Mouse (Mus musculus) heart, postnatal 10 days (tissue): Measurements from ENCODE around the gene Atg101. TPM values are rescaled to one million over a fixed set of nuclear protein-coding genes. Genes with fewer than 3 reads are reported as not detected.
A peak's percentile ranks its signal among the peaks of the same experiment; 100 is the strongest.

Source experiments
- DNase-seq, 2 experiments: peaks; one replicate each; pipeline ENCODE4 v3.0.0; 2021
- intact Hi-C: fragments of 180-260 bp; cut with DNase I; formaldehyde crosslinking; loops from one replicate; pipeline ENCODE4 v1.15.1; 2025
- total RNA-seq, 2 experiments: library from RNA; stranded (reverse); gene quantifications; 2 replicates each; pipeline ENCODE4 v1.2.3; 2021

Gene Atg101
- total RNA-seq, 2 experiments from 2014 or later: 24.1 to 28.2 TPM

DNA sequence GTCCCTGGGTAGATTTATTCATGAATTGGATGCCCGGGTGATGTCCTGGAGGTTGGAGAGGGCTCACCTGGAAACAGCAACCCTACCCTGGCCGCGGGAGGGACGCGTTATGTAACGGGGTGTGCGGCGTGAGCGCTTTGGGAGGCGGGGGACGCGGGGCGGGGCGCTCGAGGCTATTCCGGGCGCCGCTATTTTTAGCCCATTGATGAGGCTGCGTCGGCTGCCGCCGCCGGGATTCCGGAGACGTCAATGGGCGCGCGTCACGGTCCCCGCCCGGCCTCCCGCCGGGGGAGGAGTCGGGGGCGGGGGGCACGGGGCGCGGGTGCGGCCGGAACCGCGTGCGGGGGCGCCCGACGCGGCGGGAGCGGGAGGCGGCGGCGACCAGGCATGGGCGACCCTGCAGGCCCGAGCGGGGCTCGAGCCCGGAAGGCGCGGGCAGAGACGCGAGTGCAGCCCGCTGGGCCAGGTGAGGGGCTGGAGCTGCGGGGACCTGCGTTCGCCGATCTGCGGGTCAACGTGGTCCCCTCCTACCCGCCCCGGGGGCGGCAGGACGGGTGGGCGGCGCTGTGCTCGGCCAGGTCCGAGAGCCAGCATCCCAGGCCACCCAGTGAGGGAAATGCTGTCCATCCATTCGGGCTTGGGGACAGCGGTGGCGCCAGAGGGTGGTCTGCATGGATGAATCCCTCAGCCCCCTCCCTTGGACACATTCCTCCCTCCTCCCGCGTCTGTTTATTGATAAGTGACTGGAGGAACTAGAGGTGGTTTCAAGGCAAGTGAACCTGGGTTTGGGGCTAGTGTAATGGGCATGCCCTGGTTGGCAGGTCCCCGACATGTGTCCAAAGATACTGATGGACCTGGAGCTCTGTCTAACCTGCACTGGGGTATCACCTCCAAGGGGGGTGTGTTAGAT, 29.9 kb upstream of the Atg101 start, which contains the start of gene Nr4a1:
Nr4a1 (plus strand) TSS at position 384 of the 910 bp plus-strand sequence.
- intact Hi-C loops: no loop called here
- DNase-seq: peak; percentile 86 to 89

DNA sequence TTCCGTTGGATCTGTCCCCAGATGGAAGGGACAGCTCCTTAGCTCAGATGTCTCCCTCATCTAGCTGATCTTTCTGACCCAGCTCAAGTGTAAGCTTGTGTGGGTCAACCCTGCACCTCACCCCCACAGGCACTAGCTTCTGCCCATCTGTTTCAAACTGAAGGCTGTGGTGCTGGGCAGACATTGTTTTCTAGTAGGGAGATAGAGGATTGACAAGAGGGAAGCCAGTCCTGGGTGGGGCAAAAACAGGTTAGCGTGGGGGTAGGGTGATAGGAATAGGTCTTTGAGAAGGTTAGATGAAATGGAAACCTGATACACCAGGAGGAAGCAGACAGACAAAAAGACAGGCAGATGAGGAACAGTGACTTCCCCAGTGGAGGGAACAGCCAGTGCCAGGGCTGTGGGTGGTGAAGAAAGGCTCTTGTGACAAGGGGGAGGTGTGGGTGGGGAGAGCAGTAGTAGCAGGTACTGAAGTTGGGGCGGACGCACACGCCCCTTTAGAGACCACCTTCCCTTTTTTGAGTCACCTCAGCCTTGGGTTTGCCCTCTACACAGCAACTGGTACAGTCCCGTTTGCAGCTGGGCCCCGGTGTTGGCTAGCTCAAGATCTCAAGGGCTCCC, 28.1 kb upstream of the Atg101 start:
- DNase-seq: no peak
- intact Hi-C loops: no loop called here

DNA sequence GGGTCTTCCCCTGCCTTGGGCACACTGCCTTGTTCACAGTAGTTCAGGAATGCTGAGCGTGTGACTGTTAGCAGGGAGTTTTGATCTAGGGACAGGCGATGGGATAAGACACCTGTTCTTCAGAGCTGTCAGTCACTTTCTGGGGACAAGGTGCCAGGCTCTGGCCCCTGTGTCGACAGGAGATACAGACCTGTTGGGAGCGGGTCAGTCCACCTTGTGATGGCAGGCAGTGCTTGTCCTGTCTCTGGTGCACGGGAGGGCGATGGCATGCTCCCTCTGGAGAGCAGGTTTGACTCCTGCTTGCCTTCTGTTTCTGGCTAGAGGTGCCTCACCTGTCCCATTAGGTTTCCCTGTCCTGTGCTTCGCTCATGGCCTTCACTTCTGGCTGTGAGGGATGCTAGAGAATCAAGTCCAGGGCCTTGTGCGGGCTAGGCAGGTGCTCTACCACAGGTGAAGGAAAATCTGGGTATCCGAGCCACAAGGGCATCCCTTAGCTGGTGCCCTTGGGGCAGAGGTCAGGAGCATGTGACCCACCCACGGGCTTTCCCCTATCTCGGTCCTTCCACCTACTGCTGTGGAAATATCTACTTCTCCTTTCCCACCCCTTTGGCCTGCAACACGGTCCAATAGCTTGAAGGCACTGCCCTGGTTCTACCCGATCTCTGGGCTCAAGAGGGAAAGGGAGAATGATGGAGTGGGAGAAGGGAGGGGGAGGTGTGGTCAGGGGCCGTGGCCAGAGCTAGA, 27.4 kb upstream of the Atg101 start:
- intact Hi-C loops: no loop called here
- peak in 1 of 2 experiments; percentile 49 for DNase-seq

DNA sequence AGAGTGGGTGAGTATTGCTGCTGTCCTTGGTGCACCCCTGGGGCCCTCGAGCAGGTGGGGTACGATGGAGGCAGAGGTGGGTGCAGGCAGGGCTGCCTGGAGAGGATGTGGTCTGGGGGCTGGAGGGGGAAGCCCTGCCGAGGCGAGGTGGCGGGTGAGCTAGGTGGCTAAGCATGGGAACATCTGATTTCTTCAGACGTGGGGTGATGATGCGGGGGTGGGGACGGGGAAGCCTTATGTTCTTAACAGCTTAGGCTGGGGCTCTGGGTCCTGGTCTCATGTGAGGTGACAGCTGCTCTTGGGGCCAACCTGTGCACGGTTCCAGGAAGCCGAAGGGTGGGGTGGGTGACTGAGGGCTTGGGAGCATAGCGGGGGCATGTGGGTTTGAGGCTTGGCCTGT, 25.7 kb upstream of the Atg101 start:
- intact Hi-C loops: no loop called here
- DNase-seq: no peak

DNA sequence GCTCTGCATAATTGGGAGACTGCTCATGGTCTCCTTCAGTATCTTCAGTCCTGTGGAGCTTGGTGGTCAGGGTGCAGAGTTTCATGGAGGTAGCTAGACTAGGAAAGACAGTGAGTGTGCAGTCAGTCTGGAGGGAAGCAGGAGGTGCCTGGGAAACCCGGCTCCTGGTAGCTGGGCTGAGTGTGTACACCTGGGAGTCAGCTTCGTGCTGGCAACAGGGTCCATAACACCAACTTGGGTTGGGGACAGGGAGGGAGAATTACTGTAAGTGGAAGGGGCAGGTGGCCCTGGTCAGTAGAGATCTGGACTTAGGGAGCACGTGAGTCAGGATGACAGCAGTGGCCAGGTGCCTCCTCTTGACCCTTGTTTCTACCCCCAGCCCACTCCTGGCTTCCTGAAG, 24.1 kb upstream of the Atg101 start:
- intact Hi-C loops: no loop called here

GRCm38 (mm10) chr15:101260387-101260786, 23.7 kb upstream of the Atg101 start:
- peak; percentile 92 to 95 for DNase-seq
- intact Hi-C loops: no loop called here

More for the DNA sequence above, 24.1 kb upstream of the Atg101 start:
- DNase-seq: peak in 1 of 2 experiments; percentile 44

DNA sequence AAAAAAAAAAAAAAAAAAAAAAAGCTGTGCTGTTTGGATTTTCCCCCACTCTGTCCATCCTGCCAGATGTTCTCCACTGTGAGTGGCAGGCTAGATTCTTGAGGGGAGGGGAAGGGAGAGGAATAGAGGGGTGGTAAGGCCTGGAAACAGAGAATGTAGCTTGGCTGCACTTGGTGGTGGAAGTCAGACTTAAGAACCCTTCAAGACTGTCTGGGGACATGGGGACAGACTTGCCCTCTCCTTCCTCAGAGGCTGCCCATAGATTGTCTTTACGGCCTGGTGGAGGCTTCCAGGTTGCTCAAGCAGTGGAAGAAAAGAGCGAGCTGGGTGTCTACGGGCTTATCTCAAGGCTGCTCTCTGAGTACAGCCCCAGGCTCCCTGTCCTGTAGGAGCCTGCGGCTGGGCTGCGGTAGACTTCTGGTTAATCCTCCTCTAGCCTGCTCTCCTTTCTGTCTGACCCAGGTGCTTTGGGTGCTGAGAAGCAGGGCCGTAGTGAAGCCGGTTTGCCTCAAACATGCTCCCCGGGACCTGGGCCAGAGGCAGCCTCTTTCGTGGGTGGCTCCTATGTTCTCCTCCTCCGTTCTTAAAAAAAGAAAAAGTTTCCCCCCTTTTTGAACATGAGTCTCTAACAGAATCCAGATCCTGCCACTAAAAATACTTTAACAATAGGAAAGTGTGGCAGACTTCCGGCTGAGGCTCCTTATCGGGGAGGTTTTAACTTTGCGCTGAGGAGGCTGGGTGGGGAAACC, 23.0 kb upstream of the Atg101 start:
- peak; percentile 55 to 66 for DNase-seq
- intact Hi-C loops: no loop called here

DNA sequence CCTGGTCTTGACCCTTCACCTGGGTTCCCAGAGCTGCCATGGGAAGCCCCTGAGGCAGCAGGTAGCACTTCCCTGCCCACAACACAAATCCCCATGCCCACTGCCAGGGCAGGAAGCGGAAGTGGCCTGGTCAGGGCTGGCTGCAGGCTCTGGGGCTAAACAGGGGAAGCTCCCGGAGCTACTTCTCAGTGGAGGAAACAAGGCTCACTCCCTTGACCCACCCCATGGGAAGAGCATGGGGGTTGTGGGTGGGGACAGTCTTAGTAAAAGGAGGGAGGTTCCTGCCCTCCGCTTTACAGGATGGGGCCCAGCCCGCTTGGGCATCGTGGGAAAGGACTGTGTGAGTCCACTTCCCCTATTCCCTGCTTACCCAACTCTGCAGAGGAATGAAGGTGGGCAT, 21.6 kb upstream of the Atg101 start:
- intact Hi-C loops: no loop called here
- peak; percentile 48 to 51 for DNase-seq

DNA sequence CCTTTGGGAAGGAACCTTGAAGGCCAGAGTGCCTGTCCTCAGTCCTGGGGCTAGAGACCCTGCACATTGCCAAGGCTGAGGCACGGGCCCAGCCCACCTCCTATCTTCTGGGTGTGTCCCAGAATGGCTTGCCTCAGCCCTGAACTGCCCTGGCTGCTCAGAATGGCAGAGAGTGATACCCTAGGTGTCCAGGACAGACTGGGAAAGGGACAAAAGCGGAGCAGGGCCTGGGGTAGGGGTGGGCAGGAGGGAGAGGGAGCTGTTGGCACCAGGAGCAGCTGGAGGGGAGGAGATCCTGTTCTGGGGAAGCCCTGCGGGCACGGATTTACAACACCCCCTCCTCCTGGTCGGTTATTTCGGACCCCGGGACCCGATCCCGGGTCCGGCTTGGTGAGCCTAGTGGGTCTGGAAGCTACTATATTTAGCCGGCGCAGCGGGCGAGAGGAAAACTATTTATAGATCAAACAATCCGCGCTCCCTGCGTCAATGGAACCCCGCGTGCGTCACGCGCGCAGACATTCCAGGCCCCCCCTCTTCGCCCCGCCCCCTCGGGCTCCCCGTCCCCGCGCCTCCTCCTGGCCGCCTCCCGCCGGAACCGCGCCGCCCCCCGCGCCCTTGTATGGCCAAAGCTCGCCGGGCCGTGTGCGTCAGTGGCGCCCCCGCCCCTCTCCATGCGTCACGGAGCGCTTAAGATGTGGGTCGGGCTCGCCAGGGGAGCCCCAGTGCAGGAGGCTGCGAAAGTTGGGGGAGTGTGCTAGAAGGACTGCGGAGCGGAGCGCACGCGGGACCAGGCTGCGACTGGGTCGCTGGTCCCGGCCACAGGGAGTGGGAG, 17.7 kb upstream of the Atg101 start:
- peak; percentile 96 to 98 for DNase-seq
- intact Hi-C loops: no loop called here

- DNase-seq: peak; percentile 37 to 45
- intact Hi-C loops: loop anchor here (1.0 kb wide), 1 partner anchor 16 kb away; no protein-coding TSS in a partner anchor
Measured at GRCm38 (mm10) chr15:101267053-101268032, 16.7 kb upstream of the Atg101 start.

GRCm38 (mm10) chr15:101270101-101270820, 13.8 kb upstream of the Atg101 start:
- intact Hi-C loops: no loop called here
- DNase-seq: no peak

GRCm38 (mm10) chr15:101271107-101271506, 13.0 kb upstream of the Atg101 start:
- intact Hi-C loops: no loop called here
- no peak for DNase-seq

DNA sequence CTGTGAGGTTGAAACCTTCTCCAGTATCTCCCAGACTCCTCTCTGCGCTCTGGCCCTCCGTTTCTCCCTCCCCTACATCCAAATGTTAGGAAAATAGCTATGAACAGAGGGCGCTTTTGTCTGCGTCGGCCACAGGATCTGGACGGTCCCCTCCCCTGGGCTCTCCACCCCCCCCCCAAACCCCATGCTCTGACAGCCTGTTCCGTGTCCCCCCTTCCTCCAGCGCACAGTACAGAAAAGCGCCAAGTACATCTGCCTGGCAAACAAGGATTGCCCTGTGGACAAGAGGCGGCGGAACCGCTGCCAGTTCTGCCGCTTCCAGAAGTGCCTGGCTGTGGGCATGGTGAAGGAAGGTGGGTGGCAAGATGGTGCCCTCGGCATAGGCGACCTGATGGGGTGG, 12.6 kb upstream of the Atg101 start:
- intact Hi-C loops: no loop called here
- DNase-seq: no peak

DNA sequence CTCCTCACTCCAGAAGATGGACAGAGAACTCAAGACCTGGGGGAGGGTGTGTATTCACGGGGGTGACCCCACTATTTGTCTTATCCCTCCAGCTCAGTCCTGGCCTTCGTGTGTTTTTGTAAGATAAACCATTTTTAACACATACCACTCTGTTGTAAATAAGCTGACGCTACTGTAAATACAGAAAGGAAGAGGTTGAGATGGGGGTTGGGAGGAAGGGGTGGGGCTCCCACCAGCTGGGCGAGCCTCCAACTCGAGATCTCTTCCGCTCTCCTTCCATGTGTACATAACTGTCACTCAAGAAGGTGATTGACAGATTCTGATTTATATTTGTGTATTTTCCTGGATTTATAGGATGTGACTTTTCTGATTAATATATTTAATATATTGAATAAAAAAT, 9.7 kb upstream of the Atg101 start:
- intact Hi-C loops: no loop called here
- DNase-seq: no peak

- intact Hi-C loops: no loop called here
- no peak for DNase-seq
Measured at GRCm38 (mm10) chr15:101277351-101277899, 6.6 kb upstream of the Atg101 start.

GRCm38 (mm10) chr15:101278589-101278988, 5.5 kb upstream of the Atg101 start:
- intact Hi-C loops: no loop called here
- DNase-seq: no peak

- intact Hi-C loops: no loop called here
- no peak for DNase-seq
Measured at GRCm38 (mm10) chr15:101279430-101279999, 4.6 kb upstream of the Atg101 start.
